Mouse (Mus musculus): Measurements from ENCODE around the gene Nkg7. TPM values are rescaled to one million over a fixed set of nuclear protein-coding genes. Genes with fewer than 3 reads are reported as not detected.

Nkg7 gene
- polyA plus RNA-seq, 1 experiment = not detected

DNA sequence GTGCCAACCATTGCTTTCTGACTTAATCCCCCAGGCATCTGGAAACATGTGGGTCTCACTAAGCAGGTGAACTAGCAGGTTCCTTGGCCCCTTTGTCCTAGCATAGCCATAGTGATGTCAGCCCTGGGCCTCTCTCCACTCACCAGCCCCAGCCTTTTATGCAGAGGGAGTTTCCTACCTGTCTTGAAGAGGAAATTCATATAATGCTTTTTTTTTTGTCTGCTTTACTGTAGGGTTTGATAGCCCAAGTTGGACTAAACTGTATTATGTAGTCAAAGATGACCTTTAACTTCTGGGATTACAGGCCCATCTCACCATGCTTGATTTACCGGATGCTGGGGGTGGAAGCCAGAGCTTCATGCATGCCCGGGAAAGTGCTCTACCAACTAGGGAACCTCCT, 12.9 kb downstream of the Nkg7 start:
- Histone ChIP-seq H3K4me2 (ENCODE audit: low read depth) (no peak overlapping the region), H3K4me3 (no peak overlapping the region), H3K36me3 (ENCODE audit: control insufficient read depth, insufficient read depth) (peaks cover 3% of the 10 kb centered on the region), H3K79me2 (ENCODE audit: control insufficient read depth, insufficient read depth) (peaks cover 4% of the 10 kb centered on the region), H3ac (ENCODE audit: control insufficient read depth, insufficient read length) (no peak overlapping the region), H3K27me3 (ENCODE audit: control insufficient read depth, insufficient read depth, insufficient read length) (no peaks in the 10 kb centered on the region)
- TF ChIP-seq SRF (IDR thresholded peaks at IDR 0.05; ENCODE audit: control insufficient read depth, insufficient read length, low read depth) = no peak
- no peak for TF ChIP-seq TCF3 (IDR thresholded peaks at IDR 0.05; ENCODE audit: insufficient read length, low read depth)
- no peak for TF ChIP-seq CEBPB (IDR thresholded peaks at IDR 0.05; ENCODE audit: insufficient read depth, poor library complexity, severe bottlenecking)
- no peak for TF ChIP-seq MAX (IDR thresholded peaks at IDR 0.05; ENCODE audit: low read depth)
- no peak for TF ChIP-seq MYOG (IDR thresholded peaks at IDR 0.05; ENCODE audit: control insufficient read depth in 1 of 3, insufficient read depth in 1 of 3, insufficient read length in 2 of 3, low read depth in 2 of 3)
- no peak for TF ChIP-seq E2F4 (IDR thresholded peaks at IDR 0.05; ENCODE audit: insufficient read depth)
- TF ChIP-seq USF1 (IDR thresholded peaks at IDR 0.05; ENCODE audit: low read depth) = no peak
- no peak for TF ChIP-seq POLR2AphosphoS2 (IDR thresholded peaks at IDR 0.05; ENCODE audit: insufficient read length, low read depth)

DNA sequence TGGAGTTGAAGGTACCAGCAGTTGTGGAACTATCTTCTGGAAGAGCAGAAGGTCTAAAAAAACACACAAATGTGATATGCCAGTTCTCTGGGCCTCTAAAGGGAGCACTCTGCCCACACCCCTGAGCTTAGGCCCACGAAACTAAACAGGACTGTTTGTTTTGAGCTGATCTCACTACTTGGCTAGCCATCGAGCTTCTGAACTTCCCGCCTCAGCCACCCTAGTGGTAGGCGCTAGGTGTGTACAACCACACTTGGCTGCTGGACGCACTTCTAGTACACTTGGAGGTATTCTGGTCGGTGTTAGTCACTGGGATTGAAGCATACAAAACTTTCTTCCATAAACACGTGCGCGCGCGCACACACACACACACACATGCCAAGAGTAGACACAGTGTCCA, 14.9 kb downstream of the Nkg7 start:
- H3K79me2 ChIP-seq (ENCODE audit: control insufficient read depth, insufficient read depth) = no peaks in the 10 kb centered on the region
- H3K4me3 ChIP-seq = no peak overlapping the region
- no peaks in the 10 kb centered on the region for H3K27me3 ChIP-seq (ENCODE audit: control insufficient read depth, insufficient read depth, insufficient read length)
- no peak overlapping the region for H3ac ChIP-seq (ENCODE audit: control insufficient read depth, insufficient read length)
- H3K4me2 ChIP-seq (ENCODE audit: low read depth) = no peak overlapping the region
- peaks cover 3% of the 10 kb centered on the region for H3K36me3 ChIP-seq (ENCODE audit: control insufficient read depth, insufficient read depth)
- no peak for TF ChIP-seq SRF (IDR thresholded peaks at IDR 0.05; ENCODE audit: control insufficient read depth, insufficient read length, low read depth)
- TF ChIP-seq POLR2A (IDR thresholded peaks at IDR 0.05; ENCODE audit: insufficient read length, low read depth) = no peak
- no peak for TF ChIP-seq MAX (IDR thresholded peaks at IDR 0.05; ENCODE audit: low read depth)
- no peak for TF ChIP-seq TCF12 (IDR thresholded peaks at IDR 0.05; ENCODE audit: insufficient read depth, poor library complexity, severe bottlenecking)
- no peak for TF ChIP-seq POLR2AphosphoS2 (IDR thresholded peaks at IDR 0.05; ENCODE audit: insufficient read length, low read depth)
- TF ChIP-seq MYOG (IDR thresholded peaks at IDR 0.05; ENCODE audit: control insufficient read depth in 1 of 3, insufficient read depth in 1 of 3, insufficient read length in 2 of 3, low read depth in 2 of 3) = no peak
- no peak for TF ChIP-seq USF1 (IDR thresholded peaks at IDR 0.05; ENCODE audit: low read depth)
- no peak for TF ChIP-seq REST (IDR thresholded peaks at IDR 0.05; ENCODE audit: insufficient read depth, insufficient read length)
- TF ChIP-seq E2F4 (IDR thresholded peaks at IDR 0.05; ENCODE audit: insufficient read depth) = no peak
- TF ChIP-seq TCF3 (IDR thresholded peaks at IDR 0.05; ENCODE audit: insufficient read length, low read depth) = no peak
- no peak for TF ChIP-seq MYOD1 (IDR thresholded peaks at IDR 0.05; ENCODE audit: control insufficient read depth in 1 of 3, insufficient read length in 2 of 3, low read depth in 2 of 3)
- no peak for TF ChIP-seq CEBPB (IDR thresholded peaks at IDR 0.05; ENCODE audit: insufficient read depth, poor library complexity, severe bottlenecking)

DNA sequence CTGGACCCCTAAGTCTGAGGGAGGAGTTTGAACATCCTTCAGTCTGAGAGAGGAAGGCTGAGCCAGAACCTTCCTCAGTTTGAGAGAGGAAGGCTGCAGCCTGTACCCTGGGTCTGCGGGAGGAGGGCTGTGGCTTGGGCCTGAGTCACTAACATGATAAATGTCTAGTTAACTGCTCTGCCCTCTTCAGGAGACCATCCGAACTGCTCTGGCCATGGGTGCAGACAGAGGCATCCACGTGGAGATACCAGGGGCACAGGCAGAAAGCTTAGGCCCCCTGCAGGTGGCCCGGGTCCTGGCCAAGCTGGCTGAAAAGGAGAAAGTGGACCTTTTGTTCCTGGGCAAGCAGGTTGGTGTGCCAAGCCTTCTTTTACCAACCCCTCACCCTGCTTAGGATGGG, 15.7 kb downstream of the Nkg7 start:
- Histone ChIP-seq H3K4me3 (no peak overlapping the region), H3K79me2 (ENCODE audit: control insufficient read depth, insufficient read depth) (no peaks in the 10 kb centered on the region), H3ac (ENCODE audit: control insufficient read depth, insufficient read length) (no peak overlapping the region), H3K27me3 (ENCODE audit: control insufficient read depth, insufficient read depth, insufficient read length) (no peaks in the 10 kb centered on the region), H3K4me2 (ENCODE audit: low read depth) (no peak overlapping the region), H3K36me3 (ENCODE audit: control insufficient read depth, insufficient read depth) (peaks cover 3% of the 10 kb centered on the region)
- TF ChIP-seq USF1 (IDR thresholded peaks at IDR 0.05; ENCODE audit: low read depth) (no peak), CEBPB (IDR thresholded peaks at IDR 0.05; ENCODE audit: insufficient read depth, poor library complexity, severe bottlenecking) (no peak)

DNA sequence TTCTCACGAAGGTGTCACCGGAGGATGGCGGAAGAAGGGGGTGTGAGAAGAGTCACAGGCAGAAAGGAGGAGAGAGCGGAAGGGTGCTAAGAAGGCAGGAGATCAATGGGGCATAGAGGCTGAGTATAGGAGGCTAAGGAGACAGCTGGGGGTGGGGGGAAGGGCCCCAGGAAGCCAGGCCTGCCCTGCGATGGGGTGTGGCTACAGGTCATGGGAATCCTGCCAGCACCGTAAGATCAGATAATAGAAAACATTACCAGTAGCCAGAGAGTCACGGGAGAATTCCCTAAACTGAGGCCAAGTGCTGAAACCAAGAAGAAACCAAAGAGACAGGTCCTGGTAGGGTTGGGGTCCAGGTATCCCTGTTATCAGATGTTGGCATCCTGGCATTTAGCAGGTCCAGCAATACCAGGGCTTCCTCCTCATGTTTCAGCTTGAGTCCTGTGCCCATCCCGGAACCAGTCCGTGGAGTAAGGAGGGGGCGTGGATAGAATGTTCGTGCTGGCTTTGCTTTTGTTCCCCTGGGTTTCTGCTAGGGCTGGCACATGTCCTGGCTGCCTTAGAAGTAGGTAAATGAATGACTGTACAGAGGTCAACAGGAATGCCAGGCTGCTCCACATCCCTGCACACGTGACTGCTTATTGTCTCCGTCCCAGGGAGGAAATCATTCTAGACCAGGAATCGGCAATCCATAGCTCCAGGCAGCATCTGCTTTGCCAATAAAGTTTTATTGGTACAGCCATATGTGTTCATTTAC, 16.9 kb downstream of the Nkg7 start:
- TF ChIP-seq MYOD1 (IDR thresholded peaks at IDR 0.05; ENCODE audit: control insufficient read depth in 1 of 3, insufficient read length in 2 of 3, low read depth in 2 of 3) = no peak
- no peak for TF ChIP-seq MAX (IDR thresholded peaks at IDR 0.05; ENCODE audit: low read depth)
- no peak for TF ChIP-seq USF1 (IDR thresholded peaks at IDR 0.05; ENCODE audit: low read depth)
- no peak for TF ChIP-seq CEBPB (IDR thresholded peaks at IDR 0.05; ENCODE audit: insufficient read depth, poor library complexity, severe bottlenecking)
- TF ChIP-seq MYOG (IDR thresholded peaks at IDR 0.05; ENCODE audit: control insufficient read depth in 1 of 3, insufficient read depth in 1 of 3, insufficient read length in 2 of 3, low read depth in 2 of 3) = no peak
- TF ChIP-seq POLR2A (IDR thresholded peaks at IDR 0.05; ENCODE audit: insufficient read length, low read depth) = no peak
- H3K4me2 ChIP-seq (ENCODE audit: low read depth) = no peak overlapping the region
- H3K4me3 ChIP-seq = no peak overlapping the region
- H3K27me3 ChIP-seq (ENCODE audit: control insufficient read depth, insufficient read depth, insufficient read length) = no peaks in the 10 kb centered on the region
- H3K79me2 ChIP-seq (ENCODE audit: control insufficient read depth, insufficient read depth) = no peaks in the 10 kb centered on the region
- H3K36me3 ChIP-seq (ENCODE audit: control insufficient read depth, insufficient read depth) = peaks cover 3% of the 10 kb centered on the region
- no peak overlapping the region for H3ac ChIP-seq (ENCODE audit: control insufficient read depth, insufficient read length)

DNA sequence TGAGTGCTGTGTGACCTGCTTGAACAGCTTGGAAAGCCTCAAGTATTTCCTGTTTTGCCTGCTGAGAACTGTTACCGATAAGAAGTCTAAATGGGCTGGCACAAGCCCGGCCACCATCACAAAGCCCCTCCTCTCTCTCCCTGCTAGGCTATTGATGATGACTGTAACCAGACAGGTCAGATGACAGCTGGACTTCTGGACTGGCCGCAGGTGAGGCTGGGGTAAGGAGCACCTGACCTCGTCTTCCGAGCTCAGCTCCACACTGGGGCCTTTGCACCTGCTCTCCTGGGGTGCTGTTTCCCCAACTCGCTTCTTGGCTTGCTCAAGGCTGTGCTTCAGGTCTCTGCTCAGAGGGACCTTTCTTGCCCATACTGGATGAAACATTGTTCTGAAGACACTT, 17.5 kb downstream of the Nkg7 start:
- H3K27me3 ChIP-seq (ENCODE audit: control insufficient read depth, insufficient read depth, insufficient read length) = no peaks in the 10 kb centered on the region
- H3K4me2 ChIP-seq (ENCODE audit: low read depth) = no peak overlapping the region
- peaks cover 3% of the 10 kb centered on the region for H3K36me3 ChIP-seq (ENCODE audit: control insufficient read depth, insufficient read depth)
- no peaks in the 10 kb centered on the region for H3K79me2 ChIP-seq (ENCODE audit: control insufficient read depth, insufficient read depth)
- no peak overlapping the region for H3ac ChIP-seq (ENCODE audit: control insufficient read depth, insufficient read length)
- H3K4me3 ChIP-seq = no peak overlapping the region
- TF ChIP-seq MYOD1 (IDR thresholded peaks at IDR 0.05; ENCODE audit: control insufficient read depth in 1 of 3, insufficient read length in 2 of 3, low read depth in 2 of 3) (no peak), POLR2AphosphoS2 (IDR thresholded peaks at IDR 0.05; ENCODE audit: insufficient read length, low read depth) (no peak), USF1 (IDR thresholded peaks at IDR 0.05; ENCODE audit: low read depth) (no peak), POLR2A (IDR thresholded peaks at IDR 0.05; ENCODE audit: insufficient read length, low read depth) (no peak), MAX (IDR thresholded peaks at IDR 0.05; ENCODE audit: low read depth) (no peak), CEBPB (IDR thresholded peaks at IDR 0.05; ENCODE audit: insufficient read depth, poor library complexity, severe bottlenecking) (no peak), TCF12 (IDR thresholded peaks at IDR 0.05; ENCODE audit: insufficient read depth, poor library complexity, severe bottlenecking) (no peak), SRF (IDR thresholded peaks at IDR 0.05; ENCODE audit: control insufficient read depth, insufficient read length, low read depth) (no peak), MYOG (IDR thresholded peaks at IDR 0.05; ENCODE audit: control insufficient read depth in 1 of 3, insufficient read depth in 1 of 3, insufficient read length in 2 of 3, low read depth in 2 of 3) (no peak), TCF3 (IDR thresholded peaks at IDR 0.05; ENCODE audit: insufficient read length, low read depth) (no peak), E2F4 (IDR thresholded peaks at IDR 0.05; ENCODE audit: insufficient read depth) (no peak), REST (IDR thresholded peaks at IDR 0.05; ENCODE audit: insufficient read depth, insufficient read length) (no peak)

All from myocyte (in vitro differentiated cells).